Mouse (Mus musculus): ENCODE measurements around the gene Ccdc47.

- TF ChIP-seq POLR2A (IDR thresholded peaks at IDR 0.05; ENCODE audit: low read depth, low read length) = no peak
- TF ChIP-seq CTCF (IDR thresholded peaks at IDR 0.05; ENCODE audit: extremely low read depth, insufficient read length, insufficient replicate concordance, low read depth, low read length) = no peak
These were observed 61.4 kb downstream of the Ccdc47 start for GRCm38 (mm10) chr11:106154770-106155169.
